Comparison of ENCODE assay signal across 22 mouse cellular contexts in the genomic region with DNA sequence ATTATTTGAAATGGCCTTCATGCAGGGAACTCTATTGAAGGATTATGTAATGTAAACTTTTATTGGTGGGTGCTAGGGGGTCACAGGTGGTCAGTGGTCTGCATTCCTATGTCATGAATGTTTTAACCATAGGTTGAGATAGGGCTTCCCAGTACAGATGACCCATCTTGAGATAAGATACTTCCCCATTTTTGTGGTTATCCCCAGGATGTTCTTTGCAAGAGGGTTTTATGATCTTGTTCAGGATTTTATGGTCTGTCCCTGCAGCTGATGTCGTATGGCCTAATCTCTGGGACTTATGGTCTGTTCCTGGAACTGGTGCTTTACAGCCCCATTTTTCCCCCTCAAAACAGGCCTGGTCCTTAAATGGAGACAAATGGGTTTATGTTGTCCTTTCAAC.
DNase-seq lines count a peak whose midpoint lies in the region; ATAC-seq and TF ChIP-seq lines count a peak whose summit lies in the region.
"Had no signal": no experiment of that assay in that cellular context is flagged by ENCODE, and none has a peak within 500 bp of the region (broad histone marks: within the 10 kb centered on the region; RNA-seq: fewer than 3 reads in every experiment).

No protein-coding gene starts in this region.

- no peaks in the 10 kb centered on the region for H3K9me3 ChIP-seq in G1E (replicated peaks)
- H3K9me3 ChIP-seq: embryonic facial prominence, embryonic 10.5 days; heart, embryonic 15.5 days; hindbrain, embryonic 10.5 days; intestine, embryonic 15.5 days had no signal

- peak; percentile 2 for DNase-seq in G1E (ENCODE audit: low spot score)
- DNase-seq in urinary bladder, postnatal 14 days (ENCODE audit: low spot score) = no peak
- DNase-seq in left cerebral cortex, adult 8-10 months (ENCODE audit: low spot score in 2 of 2) = no peak
- DNase-seq in cerebellum, postnatal 4 days (ENCODE audit: low spot score in 2 of 2) = no peak
- no peak for DNase-seq in frontal cortex, postnatal 10 days (ENCODE audit: low spot score in 2 of 2)
- DNase-seq: adrenal gland, postnatal 10 days; B cell, adult 2 months; cerebellum, adult 11 months; cerebellum, adult 8-10 months; cerebellum, postnatal 14 days; forebrain, postnatal 0 days; gastrocnemius, adult 2 months; gastrocnemius, postnatal 25 days; heart, adult 18-20 months; heart, postnatal 14 days had no signal

- H3K36me3 ChIP-seq in G1E (replicated peaks) = no peaks in the 10 kb centered on the region
- H3K36me3 ChIP-seq: embryonic facial prominence, embryonic 10.5 days; heart, embryonic 15.5 days; hindbrain, embryonic 10.5 days; intestine, embryonic 15.5 days had no signal

- H3K4me1 ChIP-seq in G1E (ENCODE audit: insufficient read depth, low read depth, low read length) = peaks cover 48% of the 10 kb centered on the region
- H3K4me1 ChIP-seq: embryonic facial prominence, embryonic 10.5 days; forebrain, embryonic 13.5 days; heart, embryonic 15.5 days; hindbrain, embryonic 10.5 days; intestine, embryonic 15.5 days had no signal

- no peak overlapping the region for H3K4me3 ChIP-seq in G1E (ENCODE audit: low read depth, low read length)
- H3K4me3 ChIP-seq: embryonic facial prominence, embryonic 10.5 days; forebrain, embryonic 13.5 days; gastrocnemius, adult 2 months; heart, embryonic 15.5 days; hindbrain, embryonic 10.5 days; intestine, embryonic 15.5 days had no signal

- no peaks in the 10 kb centered on the region; the same call in 1 of the 2 replicates for H3K27me3 ChIP-seq in G1E (ENCODE audit: insufficient read depth, low read length)
- H3K27me3 ChIP-seq: forebrain, embryonic 13.5 days; heart, embryonic 15.5 days; intestine, embryonic 15.5 days had no signal

- no peak for TF ChIP-seq CTCF in G1E (IDR thresholded peaks at IDR 0.05; ENCODE audit: low read depth, low read length)

- peak; percentile 73 for ATAC-seq in G1E (ENCODE audit: extremely low read depth, insufficient number of reproducible peaks, low FRiP score, poor library complexity, severe bottlenecking)
- peak; percentile 74 for ATAC-seq in granulocyte monocyte progenitor cell, adult 5-6 weeks (replicated peaks; ENCODE audit: poor library complexity, severe bottlenecking)
- peak; percentile 73 for ATAC-seq in megakaryocyte progenitor cell, adult 5-6 weeks (replicated peaks; ENCODE audit: poor library complexity)
- ATAC-seq: forebrain, embryonic 13.5 days; forebrain, postnatal 0 days; intestine, embryonic 15.5 days had no signal
